28 mouse cellular contexts compared by ENCODE assay signal in genomic region chr6:148534364-148534763, GRCm38 (mm10).
A peak's percentile ranks its signal among the peaks of the same experiment; 100 is the strongest.
DNase-seq lines count a peak whose midpoint lies in the region; ATAC-seq and TF ChIP-seq lines count a peak whose summit lies in the region.
"Had no signal": no experiment of that assay in that cellular context is flagged by ENCODE, and none has a peak within 500 bp of the region (broad histone marks: within the 10 kb centered on the region; RNA-seq: fewer than 3 reads in every experiment).

No protein-coding gene starts in this region.

- no peak for TF ChIP-seq EP300 in liver, postnatal 0 days (IDR thresholded peaks at IDR 0.05; ENCODE audit: low read depth)

- H3K9me3 ChIP-seq in liver, postnatal 0 days (ENCODE audit: low read length), result no peaks in the 10 kb centered on the region
- no peaks in the 10 kb centered on the region for H3K9me3 ChIP-seq in liver, embryonic 12.5 days (replicated peaks)
- H3K9me3 ChIP-seq in midbrain, embryonic 14.5 days (ENCODE audit: control insufficient read depth, low read length), result no peaks in the 10 kb centered on the region
- H3K9me3 ChIP-seq in kidney, embryonic 16.5 days (ENCODE audit: low read length), result no peaks in the 10 kb centered on the region; the same call in 1 of the 2 replicates
- H3K9me3 ChIP-seq: forebrain, embryonic 13.5 days; heart, embryonic 12.5 days; hindbrain, embryonic 10.5 days; hindbrain, embryonic 15.5 days; limb, embryonic 12.5 days; midbrain, embryonic 10.5 days; neural tube, embryonic 12.5 days had no signal

- intact Hi-C loops in heart, postnatal 10 days (cut with DNase I), result no loop called here

- peak; percentile 19 for DNase-seq in heart, adult 8-10 months (ENCODE audit: low spot score)
- DNase-seq in heart, postnatal 10 days, result no peak
- no peak for DNase-seq in liver, postnatal 0 days
- DNase-seq in midbrain, embryonic 14.5 days, result no peak
- DNase-seq: adrenal gland, postnatal 25 days; cerebellum, adult 2 months; cerebellum, postnatal 14 days; gastrocnemius, postnatal 14 days; lung, postnatal 4 days; right cerebral cortex, adult 18-20 months; thymus, adult 2 months; thymus, postnatal 36 days had no signal

- no peaks in the 10 kb centered on the region for H3K27me3 ChIP-seq in liver, postnatal 0 days (ENCODE audit: insufficient read depth, low read length)
- H3K27me3 ChIP-seq in liver, embryonic 12.5 days (replicated peaks), result no peaks in the 10 kb centered on the region
- no peaks in the 10 kb centered on the region for H3K27me3 ChIP-seq in midbrain, embryonic 14.5 days (ENCODE audit: control insufficient read depth, insufficient read depth, low read length)
- no peaks in the 10 kb centered on the region for H3K27me3 ChIP-seq in kidney, embryonic 16.5 days (ENCODE audit: insufficient read depth, low read length)
- H3K27me3 ChIP-seq: forebrain, embryonic 13.5 days; heart, embryonic 12.5 days; hindbrain, embryonic 15.5 days; limb, embryonic 12.5 days; neural tube, embryonic 12.5 days had no signal

- ATAC-seq in liver, postnatal 0 days, result peak; percentile 41
- no peak for ATAC-seq in liver, embryonic 12.5 days
- ATAC-seq in midbrain, embryonic 14.5 days (ENCODE audit: low FRiP score, low TSS enrichment), result no peak
- ATAC-seq in kidney, embryonic 16.5 days (ENCODE audit: low FRiP score, low TSS enrichment), result no peak
- ATAC-seq: forebrain, embryonic 13.5 days; inflammation-experienced regulatory T-cells, adult 6 months; midbrain, embryonic 16.5 days had no signal

- 55% methylated on average over 4 of the region's 4 CpGs for WGBS in liver, postnatal 0 days (ENCODE audit: insufficient replicate concordance)
- 55% methylated on average over 4 of the region's 4 CpGs for WGBS in liver, embryonic 12.5 days (ENCODE audit: insufficient replicate concordance)
- WGBS in macrophage (ENCODE audit: missing documents), result 52% methylated on average over 4 of the region's 4 CpGs
- WGBS in midbrain, embryonic 14.5 days, result 80% methylated on average over 4 of the region's 4 CpGs
- WGBS in kidney, embryonic 16.5 days, result 72% methylated on average over 4 of the region's 4 CpGs

- no peak overlapping the region for H3K4me3 ChIP-seq in liver, postnatal 0 days (ENCODE audit: low read depth, low read length)
- no peak overlapping the region for H3K4me3 ChIP-seq in liver, embryonic 12.5 days
- no peak overlapping the region for H3K4me3 ChIP-seq in macrophage (ENCODE audit: inconsistent target)
- H3K4me3 ChIP-seq in midbrain, embryonic 14.5 days (replicated peaks; ENCODE audit: low read depth, low read length), result no peak overlapping the region
- H3K4me3 ChIP-seq in kidney, embryonic 16.5 days (ENCODE audit: low read length), result no peak overlapping the region
- H3K4me3 ChIP-seq: forebrain, embryonic 13.5 days; heart, embryonic 12.5 days; hindbrain, embryonic 10.5 days; hindbrain, embryonic 15.5 days; layer of hippocampus, adult 2 months; left cerebral cortex, adult 2 months; limb, embryonic 12.5 days; midbrain, embryonic 10.5 days; myocyte; neural tube, embryonic 12.5 days had no signal

- H3K79me2 ChIP-seq in macrophage (ENCODE audit: inconsistent target), result no peaks in the 10 kb centered on the region

- H3K4me1 ChIP-seq in liver, postnatal 0 days (ENCODE audit: insufficient read depth), result no peaks in the 10 kb centered on the region
- H3K4me1 ChIP-seq in liver, embryonic 12.5 days, result peaks cover 7% of the 10 kb centered on the region
- H3K4me1 ChIP-seq in midbrain, embryonic 14.5 days (ENCODE audit: control insufficient read depth, insufficient read depth, low read length), result no peaks in the 10 kb centered on the region
- H3K4me1 ChIP-seq in kidney, embryonic 16.5 days (ENCODE audit: insufficient read depth, low read length), result no peaks in the 10 kb centered on the region
- H3K4me1 ChIP-seq: forebrain, embryonic 13.5 days; heart, embryonic 12.5 days; hindbrain, embryonic 15.5 days; limb, embryonic 12.5 days; neural tube, embryonic 12.5 days had no signal

- 0 out of 2 replicates have a peak overlapping the region, but pooled peaks have one; percentile 30 for H3K27ac ChIP-seq in liver, postnatal 0 days (ENCODE audit: low read depth)
- no peak overlapping the region for H3K27ac ChIP-seq in liver, embryonic 12.5 days
- peak overlapping the region; percentile 12; the same call in 1 of the 2 replicates for H3K27ac ChIP-seq in macrophage
- no peak overlapping the region for H3K27ac ChIP-seq in midbrain, embryonic 14.5 days (replicated peaks; ENCODE audit: low read depth, low read length)
- no peak overlapping the region for H3K27ac ChIP-seq in kidney, embryonic 16.5 days (ENCODE audit: low read length)
- H3K27ac ChIP-seq: forebrain, embryonic 13.5 days; hindbrain, embryonic 10.5 days; hindbrain, embryonic 15.5 days; layer of hippocampus, adult 2 months; left cerebral cortex, adult 2 months; limb, embryonic 12.5 days; liver, embryonic 14.5 days; midbrain, embryonic 10.5 days; neural tube, embryonic 12.5 days had no signal

- TF ChIP-seq CTCF in liver, postnatal 0 days (IDR thresholded peaks at IDR 0.05; ENCODE audit: low read depth), result no peak

- no peak overlapping the region for H3K4me2 ChIP-seq in liver, postnatal 0 days (ENCODE audit: low read depth, low read length)
- no peak overlapping the region for H3K4me2 ChIP-seq in liver, embryonic 12.5 days
- H3K4me2 ChIP-seq in midbrain, embryonic 14.5 days (ENCODE audit: low read length), result no peak overlapping the region
- H3K4me2 ChIP-seq in kidney, embryonic 16.5 days (replicated peaks; ENCODE audit: low read depth, low read length), result no peak overlapping the region
- H3K4me2 ChIP-seq: forebrain, embryonic 13.5 days; heart, embryonic 12.5 days; hindbrain, embryonic 15.5 days; limb, embryonic 12.5 days; neural tube, embryonic 12.5 days had no signal

- no peak overlapping the region for H3K9ac ChIP-seq in liver, postnatal 0 days (replicated peaks)
- H3K9ac ChIP-seq in liver, embryonic 12.5 days, result no peak overlapping the region
- H3K9ac ChIP-seq in midbrain, embryonic 14.5 days (replicated peaks; ENCODE audit: low read length), result no peak overlapping the region
- H3K9ac ChIP-seq in kidney, embryonic 16.5 days (replicated peaks; ENCODE audit: low read length), result no peak overlapping the region
- H3K9ac ChIP-seq: forebrain, embryonic 13.5 days; heart, embryonic 12.5 days; hindbrain, embryonic 15.5 days; limb, embryonic 12.5 days; liver, embryonic 14.5 days; neural tube, embryonic 12.5 days had no signal

- no peaks in the 10 kb centered on the region for H3K36me3 ChIP-seq in liver, postnatal 0 days (replicated peaks; ENCODE audit: insufficient read depth, low read length)
- H3K36me3 ChIP-seq in liver, embryonic 12.5 days, result no peaks in the 10 kb centered on the region
- no peaks in the 10 kb centered on the region for H3K36me3 ChIP-seq in macrophage (ENCODE audit: inconsistent target)
- no peaks in the 10 kb centered on the region for H3K36me3 ChIP-seq in midbrain, embryonic 14.5 days (ENCODE audit: control insufficient read depth, insufficient read depth, low read length)
- H3K36me3 ChIP-seq in kidney, embryonic 16.5 days (ENCODE audit: insufficient read depth, low read length), result no peaks in the 10 kb centered on the region
- H3K36me3 ChIP-seq: heart, embryonic 12.5 days; hindbrain, embryonic 10.5 days; hindbrain, embryonic 15.5 days; limb, embryonic 12.5 days; midbrain, embryonic 10.5 days; neural tube, embryonic 12.5 days had no signal

Comparison
In these comparisons a context has a peak if more than half of its experiments do, and no peak if none do; other contexts are left out.
1. H3K27ac ChIP-seq: peak in liver, postnatal 0 days (single experiment) and macrophage (single experiment); none in liver, embryonic 12.5 days (single experiment), midbrain, embryonic 14.5 days (single experiment) and kidney, embryonic 16.5 days (single experiment).